Comparison of ENCODE assay signal across 14 mouse cellular contexts in the genomic region with DNA sequence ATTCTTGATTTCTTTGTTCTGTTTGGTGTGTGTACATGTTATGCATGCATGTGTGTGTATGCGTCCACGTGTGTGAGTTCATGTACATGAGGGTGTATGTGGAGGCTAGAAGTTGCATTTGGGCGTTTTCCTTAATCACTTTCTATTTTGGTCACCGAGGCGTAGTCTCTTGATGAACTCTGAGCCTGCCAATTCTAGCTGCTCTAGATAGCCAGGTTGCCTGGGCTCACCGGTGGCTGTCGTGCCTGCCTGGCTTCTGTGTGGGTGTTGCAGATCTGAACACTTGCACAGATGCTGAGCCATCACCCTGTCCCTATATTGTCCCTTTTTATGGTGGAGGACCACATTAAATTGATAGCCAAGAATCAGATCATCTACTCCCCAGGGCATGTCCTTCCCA.
DNase-seq lines count a peak whose midpoint lies in the region; ATAC-seq and TF ChIP-seq lines count a peak whose summit lies in the region.
"Had no signal": no experiment of that assay in that cellular context is flagged by ENCODE, and none has a peak within 500 bp of the region (broad histone marks: within the 10 kb centered on the region; RNA-seq: fewer than 3 reads in every experiment).

No protein-coding gene starts in this region.

- no peak for TF ChIP-seq POLR2A in thymus, adult 2 months (IDR thresholded peaks at IDR 0.05; ENCODE audit: control insufficient read depth, extremely low read depth, insufficient read depth, low read length, poor library complexity)

- ATAC-seq in activated CD4-positive, CD25-positive, alpha-beta regulatory T cell, adult 4 months: peak; percentile 23
- peak; percentile 83 for ATAC-seq in heart, postnatal 0 days (ENCODE audit: insufficient read depth, low read depth)
- ATAC-seq: midbrain, embryonic 13.5 days had no signal

- no peak overlapping the region for H3K9ac ChIP-seq in heart, postnatal 0 days (replicated peaks; ENCODE audit: low read depth, low read length)
- H3K9ac ChIP-seq: midbrain, embryonic 13.5 days had no signal

- no peak overlapping the region for H3K4me3 ChIP-seq in heart, postnatal 0 days (ENCODE audit: low read depth, low read length)
- H3K4me3 ChIP-seq in thymus, adult 2 months (ENCODE audit: control insufficient read depth, insufficient read depth, low read length): no peak overlapping the region
- H3K4me3 ChIP-seq: midbrain, embryonic 13.5 days had no signal

- H3K4me1 ChIP-seq in heart, postnatal 0 days (ENCODE audit: control insufficient read depth, insufficient read depth): peaks cover 31% of the 10 kb centered on the region
- H3K4me1 ChIP-seq in thymus, adult 2 months (replicated peaks; ENCODE audit: control insufficient read depth, insufficient read depth, low read length): peaks cover 6% of the 10 kb centered on the region
- H3K4me1 ChIP-seq: midbrain, embryonic 13.5 days had no signal

- TF ChIP-seq EP300 in heart, postnatal 0 days (IDR thresholded peaks at IDR 0.05; ENCODE audit: low read depth): peak; percentile 36; the same call in 1 of the 2 replicates

- H3K27ac ChIP-seq in heart, postnatal 0 days (ENCODE audit: low read depth): peak overlapping the region; percentile 77
- no peak overlapping the region; the same call in 1 of the 2 replicates for H3K27ac ChIP-seq in thymus, adult 2 months (ENCODE audit: control insufficient read depth, insufficient read depth, low read length)
- H3K27ac ChIP-seq: hindbrain, postnatal 0 days; midbrain, embryonic 13.5 days; stomach, postnatal 0 days had no signal

- no peaks in the 10 kb centered on the region for H3K27me3 ChIP-seq in heart, postnatal 0 days (ENCODE audit: control insufficient read depth, insufficient read depth, low read length)
- H3K27me3 ChIP-seq in thymus, adult 2 months (ENCODE audit: control insufficient read depth, insufficient read depth, low read length): no peaks in the 10 kb centered on the region
- H3K27me3 ChIP-seq: midbrain, embryonic 13.5 days had no signal

- 21% methylated on average over 7 of the region's 7 CpGs for WGBS in heart, postnatal 0 days
- 36% methylated on average over 7 of the region's 7 CpGs for WGBS in thymus, adult 2 months

- no peak for TF ChIP-seq CTCF in heart, postnatal 0 days (IDR thresholded peaks at IDR 0.05; ENCODE audit: low read depth)
- TF ChIP-seq CTCF in thymus, adult 2 months (IDR thresholded peaks at IDR 0.05; ENCODE audit: borderline replicate concordance, control insufficient read depth, extremely low read depth, insufficient read depth, low read length, poor library complexity): no peak

- no peaks in the 10 kb centered on the region for H3K36me3 ChIP-seq in heart, postnatal 0 days (replicated peaks; ENCODE audit: control insufficient read depth, insufficient read depth, low read length)
- H3K36me3 ChIP-seq in thymus, adult 2 months (ENCODE audit: control insufficient read depth, insufficient read depth, low read length): no peaks in the 10 kb centered on the region
- H3K36me3 ChIP-seq: midbrain, embryonic 13.5 days had no signal

- no peaks in the 10 kb centered on the region for H3K9me3 ChIP-seq in heart, postnatal 0 days (replicated peaks; ENCODE audit: control insufficient read depth, low read length)
- H3K9me3 ChIP-seq: midbrain, embryonic 13.5 days had no signal

- no peak overlapping the region for H3K4me2 ChIP-seq in heart, postnatal 0 days (ENCODE audit: low read depth, low read length)
- H3K4me2 ChIP-seq: midbrain, embryonic 13.5 days had no signal

- peak; percentile 9 to 13 for DNase-seq in frontal cortex, postnatal 36 days (ENCODE audit: low spot score in 2 of 2)
- DNase-seq in frontal cortex, postnatal 14 days (ENCODE audit: low spot score in 2 of 2): no peak
- peak; percentile 45 to 47 for DNase-seq in cerebellum, postnatal 36 days
- DNase-seq in heart, postnatal 0 days (ENCODE audit: low spot score): peak; percentile 84
- no peak for DNase-seq in thymus, adult 2 months
- DNase-seq in embryo, embryonic 10 days (ENCODE audit: low spot score): no peak
- no peak for DNase-seq in adipocyte (ENCODE audit: low spot score)
- DNase-seq: kidney, postnatal 25 days; layer of hippocampus, postnatal 36 days; lung, postnatal 14 days had no signal

Comparison
In these comparisons a context has a peak if more than half of its experiments do, and no peak if none do; other contexts are left out.
1. DNase-seq: peak in frontal cortex, postnatal 36 days (2 of 2), cerebellum, postnatal 36 days (2 of 2) and heart, postnatal 0 days (single experiment); none in frontal cortex, postnatal 14 days (0 of 2), thymus, adult 2 months (single experiment), embryo, embryonic 10 days (single experiment) and adipocyte (single experiment).